Mouse (Mus musculus) cerebellum, adult 18-20 months (tissue): ENCODE results near the gene Pnrc1.

Experiments
- DNase-seq, 2 experiments: peaks; one replicate each; pipeline ENCODE4 v3.0.0; 2021

Gene Pnrc1

GRCm38 (mm10) chr4:33208881-33209841, 80.8 kb downstream of the Pnrc1 start, which contains the start of gene Srsf12:
TSS of gene Srsf12 (plus strand) at chr4:33208991.
- DNase-seq: peak; percentile 75 to 77

- no peak for DNase-seq
Observed at GRCm38 (mm10) chr4:33207551-33207950, 82.4 kb downstream of the Pnrc1 start.

GRCm38 (mm10) chr4:33204682-33205081, 85.3 kb downstream of the Pnrc1 start:
- DNase-seq: peak; percentile 63 to 81

GRCm38 (mm10) chr4:33198117-33198516, 91.8 kb downstream of the Pnrc1 start:
- no peak for DNase-seq
